In the genomic region with DNA sequence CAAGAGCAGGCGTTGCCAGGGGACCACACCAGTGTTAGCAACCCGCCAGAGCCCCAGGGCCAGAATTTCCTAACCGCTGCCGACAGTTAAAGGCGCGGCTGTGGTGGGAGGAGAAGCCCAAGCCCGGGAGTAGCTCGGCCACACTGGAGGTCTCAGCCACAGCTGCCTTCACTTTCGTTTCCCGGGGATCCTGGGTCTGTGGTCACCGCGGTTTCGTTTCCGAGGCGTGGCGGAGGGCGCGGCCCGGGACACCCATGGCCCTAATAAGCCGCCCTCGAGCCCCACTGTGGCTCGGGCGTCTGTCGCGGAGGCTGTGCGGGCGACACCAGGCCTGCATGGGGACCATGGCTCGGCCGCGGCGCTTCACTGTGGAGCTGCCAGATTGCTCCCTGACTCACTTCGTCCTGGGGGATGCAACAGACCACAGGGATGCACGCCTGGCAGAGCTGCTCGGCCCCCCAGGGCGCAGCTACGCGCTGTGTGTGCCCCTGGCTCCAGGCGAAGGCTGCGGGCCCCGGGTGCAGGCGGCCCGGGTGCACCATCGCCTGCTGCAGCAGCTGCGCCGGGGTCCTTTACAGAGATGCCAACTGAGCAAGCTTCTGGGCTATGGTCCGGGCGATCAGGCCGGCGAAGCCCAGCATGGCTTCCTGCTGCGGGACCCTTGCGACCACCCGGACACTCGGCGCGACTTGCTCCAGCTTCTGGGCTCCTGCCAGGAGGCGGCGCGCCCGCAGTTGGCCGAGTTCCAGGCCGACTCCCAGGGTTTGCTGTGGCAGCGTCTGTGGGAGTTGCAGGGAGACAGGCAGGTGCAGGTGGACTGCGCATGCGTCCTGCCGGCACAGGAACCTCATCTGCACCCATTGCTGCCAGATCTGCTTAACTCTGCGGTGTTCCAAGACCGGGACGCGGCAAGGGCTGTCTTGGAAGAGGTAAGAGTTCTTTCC, we compare ENCODE assay signal across 8 mouse cellular contexts. TPM values are rescaled to one million over a fixed set of nuclear protein-coding genes. Genes with fewer than 3 reads are reported as not detected.
DNase-seq lines count a peak whose midpoint lies in the region; ATAC-seq and TF ChIP-seq lines count a peak whose summit lies in the region.

A gene (plus strand): TSS at position 107 of the 944 bp plus-strand sequence.

- peak; percentile 66 for ATAC-seq in erythroid progenitor cell, adult 5-6 weeks (replicated peaks; ENCODE audit: low FRiP score, poor library complexity, severe bottlenecking)
- peak; percentile 59 for ATAC-seq in heart, embryonic 13.5 days (ENCODE audit: extremely low read depth, insufficient number of reproducible peaks, low FRiP score, low TSS enrichment)
- peak; percentile 45 for ATAC-seq in liver, embryonic 11.5 days (replicated peaks; ENCODE audit: low FRiP score)

- H3K79me2 ChIP-seq in myocyte (ENCODE audit: control insufficient read depth, insufficient read depth), result no peaks in the 10 kb centered on the region

- H3K36me3 ChIP-seq in heart, embryonic 13.5 days, result no peaks in the 10 kb centered on the region
- H3K36me3 ChIP-seq in liver, embryonic 11.5 days (ENCODE audit: control insufficient read depth, insufficient read depth, low read length), result no peaks in the 10 kb centered on the region
- H3K36me3 ChIP-seq in myocyte (ENCODE audit: control insufficient read depth, insufficient read depth), result no peaks in the 10 kb centered on the region

- H3K4me3 ChIP-seq in heart, embryonic 13.5 days, result peak within 1 kb of the TSS; percentile 84
- H3K4me3 ChIP-seq in liver, embryonic 11.5 days (ENCODE audit: low read depth, low read length), result peak within 1 kb of the TSS; percentile 67
- H3K4me3 ChIP-seq in myocyte, result no peak within 1 kb of the TSS

- H3K27ac ChIP-seq in heart, embryonic 13.5 days (replicated peaks), result peak within 1 kb of the TSS; percentile 75
- peak within 1 kb of the TSS; percentile 28; the same call in 1 of the 2 replicates for H3K27ac ChIP-seq in liver, embryonic 11.5 days (ENCODE audit: low read depth, low read length)

- peak; percentile 84 to 85 for DNase-seq in B cell, adult 2 months
- DNase-seq in brain, embryonic 18.5 days (ENCODE audit: low read depth, low spot score), result peak; percentile 68
- peak; percentile 93 for DNase-seq in kidney, postnatal 10 days
- peak; percentile 75 for DNase-seq in liver, embryonic 11.5 days (ENCODE audit: low spot score)
- DNase-seq in spleen, postnatal 4 days (ENCODE audit: low spot score in 2 of 2), result peak; percentile 93 to 97

- no peaks in the 10 kb centered on the region; the same call in 1 of the 2 replicates for H3K27me3 ChIP-seq in heart, embryonic 13.5 days (replicated peaks)
- H3K27me3 ChIP-seq in liver, embryonic 11.5 days (replicated peaks; ENCODE audit: control insufficient read depth, insufficient read depth, low read length), result no peaks in the 10 kb centered on the region
- no peaks in the 10 kb centered on the region for H3K27me3 ChIP-seq in myocyte (ENCODE audit: control insufficient read depth, insufficient read depth, insufficient read length)

- no peak for TF ChIP-seq POLR2A in myocyte (IDR thresholded peaks at IDR 0.05; ENCODE audit: insufficient read length, low read depth)

- H3K4me2 ChIP-seq in heart, embryonic 13.5 days, result peak within 1 kb of the TSS; percentile 99
- H3K4me2 ChIP-seq in liver, embryonic 11.5 days, result peak within 1 kb of the TSS; percentile 87
- H3K4me2 ChIP-seq in myocyte (ENCODE audit: low read depth), result peak within 1 kb of the TSS; percentile 67

- no peaks in the 10 kb centered on the region for H3K9me3 ChIP-seq in heart, embryonic 13.5 days
- no peaks in the 10 kb centered on the region for H3K9me3 ChIP-seq in liver, embryonic 11.5 days (ENCODE audit: control insufficient read depth, low read length)

- under 1% methylated on average over 69 of the region's 69 CpGs for WGBS in heart, embryonic 13.5 days
- WGBS in liver, embryonic 11.5 days, result under 1% methylated on average over 69 of the region's 69 CpGs

- peak within 1 kb of the TSS; percentile 87 for H3K9ac ChIP-seq in heart, embryonic 13.5 days
- peak within 1 kb of the TSS; percentile 59 for H3K9ac ChIP-seq in liver, embryonic 11.5 days (ENCODE audit: low read depth, low read length)

- H3K4me1 ChIP-seq in heart, embryonic 13.5 days, result peaks cover 6% of the 10 kb centered on the region
- peaks cover 23% of the 10 kb centered on the region for H3K4me1 ChIP-seq in liver, embryonic 11.5 days (replicated peaks; ENCODE audit: control insufficient read depth, insufficient read depth, low read length)

- no peak within 1 kb of the TSS for H3ac ChIP-seq in myocyte (ENCODE audit: control insufficient read depth, insufficient read length)

TF ChIP-seq in myocyte, 11 proteins besides CTCF, POLR2A, EP300 and RAD21:
- no peak for TF ChIP-seq POLR2AphosphoS2 (IDR thresholded peaks at IDR 0.05; ENCODE audit: insufficient read length, low read depth)
- TF ChIP-seq MYOD1 (IDR thresholded peaks at IDR 0.05; ENCODE audit: control insufficient read depth in 1 of 3, insufficient read length in 2 of 3, low read depth in 2 of 3), result peak in 2 of 3 experiments; percentile 4 to 46
- peak; percentile 5 for TF ChIP-seq TCF3 (IDR thresholded peaks at IDR 0.05; ENCODE audit: insufficient read length, low read depth)
- peak in 1 of 3 experiments; percentile 48 for TF ChIP-seq MYOG (IDR thresholded peaks at IDR 0.05; ENCODE audit: control insufficient read depth in 1 of 3, insufficient read depth in 1 of 3, insufficient read length in 2 of 3, low read depth in 2 of 3)
- no peak for TF ChIP-seq CEBPB (IDR thresholded peaks at IDR 0.05; ENCODE audit: insufficient read depth, poor library complexity, severe bottlenecking)
- no peak for TF ChIP-seq TCF12 (IDR thresholded peaks at IDR 0.05; ENCODE audit: insufficient read depth, poor library complexity, severe bottlenecking)
- TF ChIP-seq SRF (IDR thresholded peaks at IDR 0.05; ENCODE audit: control insufficient read depth, insufficient read length, low read depth), result no peak

RNA-seq across cellular contexts. Expression of the gene that starts here (rescaled TPM):
- 69.6 and 72.8 TPM in 2 replicates for total RNA-seq in erythroid progenitor cell, adult 5-6 weeks (2015; ENCODE audit: low replicate concordance)
- total RNA-seq in erythroid progenitor cell, adult 5-6 weeks (2017; ENCODE audit: low replicate concordance), result 49.1 and 65.2 TPM in 2 replicates
- polyA plus RNA-seq in heart, embryonic 13.5 days (2015; fragmentation: Nextera tagmentation; extraction: Ambion mirVana), result 3.0 and 3.5 TPM in 2 replicates
- polyA plus RNA-seq in liver, embryonic 11.5 days (2014; fragmentation: Nextera tagmentation; extraction: Ambion mirVana), result 8.7 and 12.9 TPM in 2 replicates
- not detected for polyA plus RNA-seq in myocyte (2012; fragmentation: generic; extraction: Trizol)
